Mouse (Mus musculus) G1E-ER4 (cell line): ENCODE data around the gene Tmem136. TPM values are rescaled to one million over a fixed set of nuclear protein-coding genes. Genes with fewer than 3 reads are reported as not detected.

Experiments used
- GATA1 ChIP-seq: IDR thresholded peaks from one replicate; pipeline ENCODE4 v1.8.0; 2012; ENCODE audit warnings: low read length, inconsistent platforms
- polyA plus RNA-seq: library from polyadenylated mRNA; stranded (reverse); fragments of >175 nt; gene quantifications from 2 replicates; pipeline ENCODE4 v1.2.3, GENCODE M21; 2012

The Tmem136 gene
- polyA plus RNA-seq, 1 experiment = 0.72 TPM

DNA sequence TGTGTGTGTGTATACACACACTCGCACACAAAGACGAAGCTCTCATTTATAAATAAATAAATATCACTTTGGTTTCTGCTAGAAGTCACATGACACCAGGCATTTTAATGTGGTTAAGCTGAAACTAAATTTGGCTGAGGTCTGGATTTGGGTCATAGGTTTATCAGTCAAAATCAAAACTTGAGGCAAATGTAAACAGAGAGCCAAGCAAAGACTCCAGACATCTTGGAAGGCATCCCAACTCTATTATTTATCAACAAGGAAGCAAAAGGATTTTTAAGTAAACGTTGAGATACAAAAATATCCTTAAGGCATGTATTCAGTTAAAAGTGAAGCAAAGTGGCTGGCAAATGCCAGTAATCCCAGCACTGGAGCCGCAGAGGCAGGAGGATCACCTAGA lies 1.5 kb downstream of the Tmem136 start:
- no peak for TF ChIP-seq GATA1

DNA sequence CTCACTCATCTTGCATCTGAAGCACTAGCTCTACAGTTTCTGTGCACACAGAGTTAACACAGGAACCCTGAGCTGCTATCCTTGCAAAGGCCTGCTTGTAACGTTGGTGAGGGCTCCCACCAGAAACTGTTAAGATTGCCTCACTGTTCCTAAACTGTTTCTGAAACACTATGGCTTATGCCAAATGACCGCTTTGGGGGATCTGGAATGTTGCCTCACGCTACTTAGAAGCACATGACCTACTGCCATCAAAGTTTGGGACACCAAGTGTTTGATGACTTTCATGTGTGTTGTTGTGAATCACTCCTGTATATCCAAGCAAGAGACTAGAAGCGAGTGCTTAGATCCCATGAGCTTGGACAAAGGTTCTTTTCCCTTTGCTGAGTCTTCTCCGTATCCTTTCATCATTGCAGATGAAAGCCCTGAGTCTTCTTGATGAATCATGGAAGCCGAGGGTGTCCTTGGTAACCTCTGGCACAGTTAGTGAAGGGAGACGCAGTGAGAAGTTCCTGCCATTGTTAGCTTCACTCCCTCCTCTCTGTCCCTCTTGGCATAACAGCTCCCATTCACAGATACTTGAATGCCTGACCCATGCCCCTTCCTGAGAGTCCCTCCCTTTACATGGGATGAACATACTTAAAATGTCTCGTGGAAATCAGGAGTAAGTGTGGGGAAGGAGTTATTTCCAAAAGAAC lies 5.9 kb downstream of the Tmem136 start:
- no peak for TF ChIP-seq GATA1

DNA sequence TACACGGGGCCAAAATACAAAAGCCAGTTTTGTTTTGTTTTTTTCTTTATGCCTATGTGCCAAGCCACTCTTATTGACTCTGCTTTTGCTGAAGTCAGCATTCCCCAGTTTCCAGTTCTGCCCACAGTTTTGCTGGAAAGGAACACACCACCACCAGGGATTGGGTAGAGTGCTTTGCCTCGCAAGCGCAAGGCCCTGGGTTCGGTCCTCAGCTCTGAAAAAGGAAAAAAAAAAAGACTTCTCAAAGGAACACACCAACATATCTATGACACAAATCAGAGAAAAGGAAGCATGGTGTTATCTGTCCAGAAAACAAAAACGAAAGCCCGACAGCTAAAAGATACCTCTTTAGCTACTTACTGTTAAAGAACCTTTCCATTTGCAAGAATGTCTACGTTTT lies 7.2 kb downstream of the Tmem136 start:
- TF ChIP-seq GATA1 = no peak

DNA sequence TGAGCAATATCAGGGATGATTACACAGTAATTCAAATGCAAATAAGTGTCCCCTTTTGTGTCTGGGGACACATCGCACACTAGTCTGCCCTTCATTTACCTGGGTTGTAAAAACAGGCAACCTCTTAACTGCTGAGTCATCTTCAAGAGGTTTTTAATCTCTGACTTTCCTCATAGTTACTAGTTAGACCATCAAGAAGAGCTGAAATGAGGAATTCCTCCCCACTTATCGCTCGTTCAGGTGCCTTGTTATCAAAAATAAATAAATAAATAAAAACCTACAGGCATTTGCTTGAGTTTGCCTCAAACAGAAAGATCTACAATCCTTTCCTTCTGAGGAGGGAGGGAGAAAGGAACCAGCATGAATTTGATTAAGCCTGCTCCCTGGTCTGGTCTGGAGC lies 7.6 kb downstream of the Tmem136 start:
- TF ChIP-seq GATA1 = no peak

DNA sequence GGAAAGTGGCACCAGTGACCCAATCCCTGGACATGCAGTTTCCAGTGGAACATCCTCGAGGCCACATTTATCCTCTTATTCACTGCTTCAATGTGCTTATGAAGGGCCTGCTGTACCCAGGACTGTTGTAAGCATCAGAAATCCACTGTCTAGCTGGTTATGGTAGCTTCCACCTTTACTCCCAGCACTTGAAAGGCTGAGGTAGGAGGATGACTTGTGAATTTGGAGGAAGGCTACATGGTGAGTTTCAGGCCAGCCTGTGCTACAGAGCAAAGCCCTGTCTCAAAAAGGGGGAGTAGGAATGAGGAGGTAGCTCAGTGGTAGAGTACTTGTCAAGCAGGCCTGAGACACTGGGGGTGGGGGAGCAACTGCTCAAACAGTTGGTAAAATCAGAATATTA lies 8.3 kb downstream of the Tmem136 start:
- no peak for TF ChIP-seq GATA1

DNA sequence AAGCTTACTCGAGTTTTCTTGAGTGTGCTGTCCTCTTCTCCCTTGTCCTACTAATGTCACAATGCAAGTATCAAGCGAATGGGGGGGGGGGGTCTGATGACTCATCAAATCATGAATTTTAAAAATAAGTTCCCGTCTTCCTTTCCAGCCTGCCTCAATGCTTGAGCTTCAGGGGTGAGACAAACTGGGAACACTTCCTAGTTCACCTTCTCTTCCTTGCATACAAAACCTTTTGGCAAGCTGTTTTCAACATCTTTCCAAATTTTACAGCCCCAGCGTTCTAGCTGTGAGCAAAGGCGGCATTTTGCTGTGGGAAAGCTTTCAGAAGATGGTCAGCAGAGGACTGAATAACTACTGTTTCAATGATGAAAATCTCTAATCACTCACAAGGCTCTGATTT lies 8.8 kb downstream of the Tmem136 start:
- no peak for TF ChIP-seq GATA1

DNA sequence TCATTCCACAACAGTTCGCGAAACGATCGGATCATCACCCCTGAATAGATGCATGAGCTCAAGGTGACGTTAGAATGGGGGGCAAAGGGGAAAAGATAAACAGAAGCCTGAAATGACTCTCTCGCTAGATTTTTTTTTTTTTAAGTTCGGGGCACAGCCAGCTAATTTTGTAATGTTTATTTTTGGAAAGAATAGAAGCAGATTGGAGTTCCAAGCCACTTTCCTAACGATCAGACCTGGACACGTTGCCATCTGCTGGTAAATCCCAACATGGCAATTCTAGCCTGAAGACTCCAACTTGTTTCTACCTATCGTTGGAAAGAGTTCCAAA lies 9.2 kb downstream of the Tmem136 start, which contains the start of gene Arhgef12:
Arhgef12 (minus strand) TSS at position 53 of the 331 bp plus-strand sequence.
- no peak for TF ChIP-seq GATA1

DNA sequence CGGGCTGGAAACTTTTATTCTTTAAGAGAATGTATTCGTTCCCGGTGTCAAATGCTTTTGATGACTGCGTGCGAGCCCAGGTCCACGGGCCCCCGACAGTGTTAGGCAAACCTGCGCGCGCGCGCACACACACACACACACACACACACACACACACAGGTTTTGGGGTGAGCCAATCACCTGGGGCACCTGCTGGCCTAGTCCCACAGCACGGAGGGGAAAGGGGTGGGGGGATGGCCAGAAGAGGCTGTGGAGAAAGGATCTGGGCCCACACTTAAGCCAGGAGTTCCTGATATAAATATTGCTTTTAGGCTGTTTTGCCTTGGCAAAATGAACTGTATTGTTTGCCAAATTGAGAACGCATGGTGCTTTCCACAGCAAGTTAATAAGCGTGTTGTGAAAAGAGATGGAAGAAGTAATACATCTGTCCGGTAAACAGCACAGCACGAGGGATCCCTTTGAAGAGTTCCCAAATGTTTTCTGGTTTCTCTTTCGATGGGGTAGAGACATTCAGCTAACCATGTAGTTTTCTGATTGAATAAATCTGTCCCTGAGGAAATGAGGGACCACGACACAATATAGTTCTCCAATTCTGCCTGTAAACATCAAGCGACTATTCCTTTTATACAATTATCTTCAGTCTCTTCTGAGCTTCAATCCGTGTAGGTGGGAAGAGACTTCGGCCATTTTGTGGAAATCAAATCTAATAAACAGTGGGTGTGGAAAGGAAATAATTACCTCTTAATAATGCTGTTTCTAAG lies 9.8 kb downstream of the Tmem136 start:
- no peak for TF ChIP-seq GATA1

DNA sequence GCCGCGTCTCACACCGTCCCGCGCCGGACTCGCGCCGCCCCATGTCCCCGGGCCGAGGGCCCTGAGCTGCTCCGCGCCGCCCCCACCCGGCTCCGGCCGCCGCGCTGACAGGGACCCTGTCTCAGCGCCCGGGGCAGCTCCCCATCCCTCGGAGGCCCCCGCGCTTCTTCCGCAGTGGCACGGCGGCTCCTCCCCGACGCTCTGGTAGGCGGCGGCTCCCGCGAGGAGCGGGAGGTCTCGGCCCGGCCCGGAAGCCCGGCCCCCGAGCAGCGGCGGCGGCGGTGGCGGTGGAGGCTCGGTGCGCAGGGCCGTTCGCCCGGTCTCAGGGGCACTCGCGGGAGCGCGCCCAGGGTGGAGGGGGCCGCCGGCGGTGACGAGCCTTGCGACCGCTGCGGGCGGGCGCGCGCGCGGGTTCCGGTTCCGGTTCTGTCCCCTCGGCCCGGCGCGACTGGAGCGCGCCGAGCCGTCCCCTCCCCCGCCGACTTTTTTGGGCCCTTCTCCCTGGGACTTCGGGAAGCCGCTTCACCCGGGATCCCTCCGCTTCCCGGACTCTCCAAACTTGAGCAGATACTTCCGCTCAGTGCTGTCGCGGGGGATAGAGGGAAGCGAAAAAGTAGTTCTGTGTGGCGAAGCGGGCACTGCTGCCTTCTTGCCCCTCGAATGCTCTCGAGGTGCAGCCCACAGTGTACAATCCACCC lies 10.6 kb downstream of the Tmem136 start:
- TF ChIP-seq GATA1 = no peak

DNA sequence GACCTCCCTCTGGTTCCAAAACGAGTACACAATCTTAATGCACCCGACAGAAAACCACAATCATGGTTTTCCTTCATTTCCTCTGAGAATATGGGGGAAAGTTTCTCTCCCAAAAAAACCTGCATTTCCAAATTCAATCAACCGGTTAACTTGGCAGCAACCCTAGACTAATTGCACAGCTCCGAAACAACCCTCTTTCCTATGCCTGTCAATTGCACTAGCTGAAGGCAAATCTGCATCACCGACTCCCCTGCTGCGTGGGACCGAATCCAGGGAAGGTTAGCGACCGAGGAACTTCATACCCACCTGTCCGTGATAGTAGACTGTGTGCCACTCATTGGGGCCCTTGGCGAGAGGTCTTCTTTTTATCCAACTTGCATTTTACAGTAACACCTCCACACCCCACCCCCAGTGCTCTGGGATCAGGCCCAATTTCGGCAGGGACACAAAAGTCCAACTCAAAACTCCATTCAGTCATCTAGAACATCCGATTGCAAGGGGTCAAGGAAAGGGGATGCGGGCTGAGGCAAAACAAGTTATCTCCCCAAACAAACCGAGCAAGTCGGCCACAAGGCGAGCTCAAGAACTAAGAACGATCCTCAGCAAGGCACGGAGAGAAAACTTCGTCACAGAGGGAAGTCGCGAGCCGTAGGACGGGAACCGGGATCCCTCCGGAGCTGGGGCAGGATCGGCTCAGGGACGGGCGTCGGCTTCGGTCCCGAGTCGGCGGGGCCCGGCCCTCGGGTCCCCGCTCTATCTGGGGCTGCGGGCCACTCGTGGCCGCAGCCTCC lies 11.3 kb downstream of the Tmem136 start:
- TF ChIP-seq GATA1 = no peak

DNA sequence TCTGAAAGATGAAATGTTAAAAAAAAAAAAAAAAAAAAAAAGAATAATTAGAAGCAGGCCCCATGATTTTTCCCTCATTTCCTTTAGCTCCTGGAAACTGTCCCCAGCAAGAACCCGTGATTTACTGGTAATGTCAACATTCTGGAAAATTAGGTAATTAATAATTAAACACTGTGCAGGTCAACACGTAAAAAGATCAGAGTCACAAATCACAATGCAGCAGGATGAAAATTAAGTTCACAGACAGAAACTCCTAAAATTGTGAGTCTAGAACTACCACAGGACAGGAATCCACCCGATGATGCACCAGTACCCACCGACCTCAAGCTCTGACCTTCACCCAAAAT lies 11.9 kb downstream of the Tmem136 start:
- no peak for TF ChIP-seq GATA1

DNA sequence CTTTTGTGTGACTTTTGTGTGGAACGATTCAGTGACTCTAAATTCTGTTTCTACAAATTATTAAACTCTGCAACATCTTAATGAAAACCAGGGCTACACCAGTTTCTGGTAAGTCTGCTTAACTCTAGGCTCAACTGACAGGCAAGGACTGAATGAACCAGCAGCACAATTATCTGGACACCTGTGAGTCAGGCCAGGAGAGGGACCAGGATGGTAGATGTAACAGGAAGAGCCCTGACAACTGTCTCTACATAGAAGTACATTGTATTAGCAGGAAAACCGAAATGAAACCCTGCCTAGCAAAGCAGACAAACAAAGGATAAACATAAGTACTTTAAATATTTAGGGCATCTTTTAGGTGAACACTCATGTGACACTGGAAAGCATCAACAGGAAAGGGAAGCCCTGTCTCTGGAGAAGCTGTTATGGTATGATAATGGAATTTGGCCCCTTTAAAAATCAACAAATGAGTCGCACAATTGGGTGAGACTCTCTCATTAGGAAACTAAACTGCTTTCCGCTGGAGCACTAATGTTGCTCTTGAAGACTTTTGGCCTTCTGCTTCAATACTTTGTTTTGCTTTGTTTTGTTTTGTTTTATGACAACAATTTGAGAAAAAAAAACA lies 12.6 kb downstream of the Tmem136 start:
- no peak for TF ChIP-seq GATA1

DNA sequence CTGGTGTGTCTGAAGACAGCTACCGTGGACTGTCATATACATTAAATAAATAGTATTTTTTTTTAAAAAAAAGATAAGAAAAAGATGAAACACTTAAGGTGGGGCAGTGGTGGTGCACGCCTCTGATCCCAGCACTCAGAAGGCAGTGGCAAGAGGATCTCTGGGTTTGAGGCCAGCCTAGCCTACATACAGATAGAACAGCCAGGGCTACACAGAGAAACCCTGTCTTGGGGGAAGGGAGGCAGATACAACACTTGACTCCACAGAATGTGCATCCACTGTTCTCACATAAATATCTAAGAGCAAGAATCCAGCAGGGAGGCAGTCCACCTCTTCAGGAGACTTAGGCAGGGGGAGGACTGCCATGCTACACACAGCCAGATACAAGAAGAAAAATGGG lies 13.4 kb downstream of the Tmem136 start:
- TF ChIP-seq GATA1 = no peak

DNA sequence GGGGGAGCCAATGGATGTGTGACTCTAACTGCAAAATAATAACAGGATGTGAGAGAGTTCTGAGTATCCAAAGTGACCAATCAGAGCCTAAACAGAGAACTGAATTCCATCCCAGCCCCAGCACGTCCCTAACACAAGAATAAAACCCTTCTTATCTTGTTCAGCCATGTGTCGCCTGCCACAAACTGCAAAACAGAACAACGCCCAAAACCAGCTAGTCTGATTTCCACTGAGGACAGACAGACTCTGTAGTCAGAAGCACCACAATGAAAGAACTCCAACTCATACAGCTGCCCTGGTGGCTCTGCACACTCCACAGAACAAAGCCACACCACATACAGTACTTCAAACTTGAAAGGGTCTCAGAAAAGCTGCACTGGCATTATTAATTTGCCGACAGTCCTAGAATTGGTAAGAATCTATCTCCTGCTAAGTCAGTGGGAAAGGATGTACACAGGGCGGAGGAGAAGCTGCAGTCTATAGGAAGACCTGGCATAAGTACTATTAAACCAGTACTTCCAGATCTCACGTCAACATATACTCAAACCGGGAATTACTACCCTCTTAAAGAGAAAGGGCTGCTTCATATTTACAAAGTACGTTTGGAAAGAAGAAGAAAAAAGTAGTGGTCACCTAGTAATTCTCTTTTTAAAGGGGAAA lies 14.3 kb downstream of the Tmem136 start:
- peak; percentile 49 for TF ChIP-seq GATA1

DNA sequence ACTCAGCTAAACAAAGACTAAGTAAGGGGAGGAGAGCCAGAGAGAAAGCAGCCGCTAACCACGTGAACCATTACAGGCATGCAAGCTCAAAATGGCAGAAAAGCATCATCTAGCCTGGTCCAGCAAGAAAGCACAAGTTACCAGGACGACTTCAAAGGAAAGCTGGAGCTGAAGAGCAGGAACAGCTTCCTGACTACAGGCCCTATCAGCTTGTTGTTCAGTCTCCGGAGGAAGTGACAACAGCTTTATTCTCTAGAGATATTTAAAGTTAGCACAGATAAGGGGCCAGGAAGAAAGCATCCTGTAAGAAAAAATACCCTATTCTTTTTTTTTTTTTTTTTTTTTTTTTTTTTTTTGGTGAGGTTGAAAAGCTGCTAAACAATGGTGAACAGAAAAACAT lies 17.4 kb downstream of the Tmem136 start:
- no peak for TF ChIP-seq GATA1
